Mouse (Mus musculus) heart, embryonic 13.5 days (tissue): ENCODE data around the gene Chit1. TPM values are rescaled to one million over a fixed set of nuclear protein-coding genes. Genes with fewer than 3 reads are reported as not detected.

ENCODE experiments used
- ATAC-seq: fragments of 200-750 bp; cut with Nextera tagmentation; 2 replicates; pipeline ENCODE4 v1.8.0; 2017; ENCODE audit warnings: moderate TSS enrichment; ENCODE audit not compliant: insufficient number of reproducible peaks, low FRiP score, low TSS enrichment; ENCODE audit errors: extremely low read depth
- H3K27ac ChIP-seq: fragments of 300-500 bp; sonication (generic); replicated peaks from 2 replicates; pipeline ENCODE4 v1.5.1; 2015; ENCODE audit warnings: moderate library complexity, mild to moderate bottlenecking, inconsistent platforms
- H3K27me3 ChIP-seq: fragments of 300-500 bp; sonication (generic); replicated peaks from 2 replicates; pipeline ENCODE4 v1.6.1; 2015; ENCODE audit warnings: mild to moderate bottlenecking, inconsistent platforms
- H3K36me3 ChIP-seq: fragments of 300-500 bp; sonication (generic); 2 replicates; pipeline ENCODE4 v1.6.1; 2015; ENCODE audit warnings: mild to moderate bottlenecking, inconsistent platforms
- H3K4me1 ChIP-seq: fragments of 300-500 bp; sonication (generic); 2 replicates; pipeline ENCODE4 v1.6.1; 2015; ENCODE audit warnings: inconsistent platforms
- H3K4me2 ChIP-seq: fragments of 300-500 bp; sonication (generic); 2 replicates; pipeline ENCODE4 v1.6.1; 2015; ENCODE audit warnings: inconsistent platforms, mild to moderate bottlenecking, moderate library complexity
- H3K4me3 ChIP-seq: fragments of 300-500 bp; sonication (generic); 2 replicates; pipeline ENCODE4 v1.5.1; 2015; ENCODE audit warnings: moderate library complexity, mild to moderate bottlenecking, inconsistent platforms
- H3K9ac ChIP-seq: fragments of 300-500 bp; sonication (generic); 2 replicates; pipeline ENCODE4 v1.6.1; 2015; ENCODE audit warnings: inconsistent platforms, mild to moderate bottlenecking, moderate library complexity
- H3K9me3 ChIP-seq: fragments of 300-500 bp; sonication (generic); 2 replicates; pipeline ENCODE4 v1.6.1; 2016; ENCODE audit warnings: inconsistent platforms
- WGBS: fragments of 180-500 bp; shearing (Covaris S2); methylation state at CpG from one replicate; pipeline ENCODE4 v1.1.7; 2015; ENCODE audit warnings: mixed read lengths; 5-methylcytosine and 5-hydroxymethylcytosine counted together
- polyA plus RNA-seq: library from polyadenylated mRNA; unstranded; fragments of >200 nt; fragmentation: Nextera tagmentation; extraction: Ambion mirVana; gene quantifications from 2 replicates; pipeline ENCODE4 v1.2.1, GENCODE M21; 2015

Chit1 gene
- polyA plus RNA-seq, 1 experiment from 2014 or later = 0.75 TPM

DNA sequence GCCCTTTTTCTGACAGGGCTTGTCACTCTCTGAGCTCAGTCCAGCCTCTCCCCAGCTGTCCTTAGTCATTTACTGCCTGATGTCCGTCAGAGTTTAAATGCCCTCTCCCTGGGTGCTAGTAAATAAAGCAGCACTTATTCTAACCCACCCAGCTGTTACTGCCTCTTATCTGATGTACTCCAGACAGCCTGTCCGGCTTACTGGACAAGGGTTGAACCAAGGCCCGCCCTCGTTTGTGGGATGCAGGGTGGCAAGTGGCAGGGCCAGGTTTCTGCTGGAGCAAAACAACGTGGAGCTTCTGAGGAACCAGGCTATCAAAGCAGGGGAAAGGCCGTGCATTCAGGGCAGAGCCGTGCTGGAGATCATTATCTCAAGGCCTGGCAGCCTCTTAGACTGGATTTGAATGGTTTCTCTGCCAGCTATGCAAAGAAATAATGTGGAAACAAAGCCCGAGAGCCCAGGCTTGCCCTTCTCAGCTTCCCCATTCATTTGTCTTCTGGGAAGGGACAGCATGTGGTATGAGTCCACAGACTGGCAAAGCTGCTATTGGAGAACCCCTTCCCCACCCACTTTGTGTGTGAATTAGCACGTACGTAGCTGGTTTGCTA lies 39.5 kb upstream of the Chit1 start:
- Histone ChIP-seq H3K4me2 (no peak overlapping the region), H3K9me3 (no peaks in the 10 kb centered on the region), H3K4me1 (peaks cover 68% of the 10 kb centered on the region), H3K4me3 (no peak overlapping the region), H3K27me3 (no peaks in the 10 kb centered on the region), H3K36me3 (peaks cover 22% of the 10 kb centered on the region), H3K27ac (no peak overlapping the region), H3K9ac (peak overlapping the region; percentile 5; the same call in 1 of the 2 replicates)
- WGBS = 49% methylated on average over 10 of the region's 10 CpGs
- no peak for ATAC-seq

DNA sequence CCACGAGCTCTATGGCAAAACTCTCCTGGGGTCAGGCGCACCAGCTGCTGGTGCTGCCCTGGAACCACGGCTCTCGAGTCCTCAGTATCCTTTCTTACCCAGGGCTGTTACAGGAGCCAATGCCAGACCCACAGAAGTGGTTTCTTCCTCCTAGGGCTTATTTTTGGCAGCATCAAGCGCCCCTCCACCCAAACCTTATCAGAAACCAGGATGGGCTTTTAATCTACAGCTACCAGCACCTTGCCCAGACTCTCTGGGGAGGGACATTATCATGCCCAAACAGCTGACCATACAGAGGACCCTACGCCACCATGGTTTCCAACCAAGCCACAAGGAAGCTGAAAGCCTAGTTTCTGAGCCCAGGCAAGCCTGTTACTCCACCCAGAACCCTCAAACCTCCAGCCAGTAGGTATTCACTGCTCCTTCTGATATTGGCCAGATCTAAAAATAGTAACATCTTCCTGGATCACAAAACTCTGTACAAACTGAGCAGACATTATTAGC lies 37.9 kb upstream of the Chit1 start:
- Histone ChIP-seq H3K4me2 (peak overlapping the region; percentile 82), H3K27ac (peak overlapping the region; percentile 74), H3K9ac (peak overlapping the region; percentile 45; the same call in 1 of the 2 replicates), H3K9me3 (no peaks in the 10 kb centered on the region), H3K27me3 (no peaks in the 10 kb centered on the region), H3K4me3 (no peak overlapping the region; the same call in 1 of the 2 replicates), H3K4me1 (peaks cover 75% of the 10 kb centered on the region), H3K36me3 (peaks cover 33% of the 10 kb centered on the region)
- 47% methylated on average over 6 of the region's 6 CpGs for WGBS
- no peak for ATAC-seq

DNA sequence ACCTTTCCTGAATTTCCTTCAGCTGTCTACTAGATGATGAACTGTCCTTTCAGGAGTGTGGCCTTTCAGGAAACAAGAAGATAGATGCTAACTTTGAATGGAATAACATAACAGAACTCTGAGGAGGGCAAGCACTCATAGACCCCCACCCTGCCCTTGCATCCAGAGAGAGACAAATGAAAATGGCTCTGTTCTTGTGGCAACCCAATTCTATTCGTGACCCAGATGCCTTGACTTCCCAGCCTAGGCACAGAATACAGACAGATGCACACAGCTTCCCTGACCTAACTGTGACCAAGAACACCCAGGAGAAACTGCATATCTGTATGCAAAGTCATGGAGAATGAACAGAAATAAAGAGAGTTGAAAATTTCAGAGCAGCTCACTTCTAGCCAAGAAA lies 37.4 kb upstream of the Chit1 start:
- Histone ChIP-seq H3K36me3 (peaks cover 33% of the 10 kb centered on the region), H3K27ac (peak overlapping the region; percentile 74), H3K9ac (0 out of 2 replicates have a peak overlapping the region, but pooled peaks have one; percentile 45), H3K4me2 (peak overlapping the region; percentile 82), H3K9me3 (no peaks in the 10 kb centered on the region), H3K27me3 (no peaks in the 10 kb centered on the region), H3K4me3 (no peak overlapping the region), H3K4me1 (peaks cover 78% of the 10 kb centered on the region)
- no peak for ATAC-seq
- WGBS = 69% methylated on average over 1 of the region's 1 CpGs

DNA sequence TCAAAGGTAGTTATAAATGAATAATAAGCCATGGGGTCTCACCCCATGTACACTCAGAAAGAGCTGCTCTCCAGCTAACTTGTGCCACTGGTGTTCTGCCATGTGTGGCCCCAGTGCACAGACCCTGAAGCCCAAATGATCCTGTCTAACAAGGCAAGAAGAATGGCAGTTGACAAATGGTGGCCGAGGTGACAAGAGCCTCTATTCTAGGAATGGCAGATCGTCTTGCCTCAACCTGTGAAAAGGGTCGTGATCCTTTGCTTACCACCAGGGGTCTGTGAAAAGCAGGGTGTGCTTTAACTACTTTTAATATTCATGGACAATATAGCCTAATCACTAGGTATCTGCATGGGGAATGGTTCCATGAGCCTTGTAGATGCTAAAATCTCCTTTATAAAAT lies 36.9 kb upstream of the Chit1 start:
- H3K4me1 ChIP-seq = peaks cover 78% of the 10 kb centered on the region
- WGBS = 50% methylated on average over 3 of the region's 3 CpGs
- no peak overlapping the region for H3K9ac ChIP-seq
- peak overlapping the region; percentile 82; the same call in 1 of the 2 replicates for H3K4me2 ChIP-seq
- H3K9me3 ChIP-seq = no peaks in the 10 kb centered on the region
- no peaks in the 10 kb centered on the region for H3K27me3 ChIP-seq
- H3K27ac ChIP-seq = peak overlapping the region; percentile 74
- H3K4me3 ChIP-seq = no peak overlapping the region
- peaks cover 33% of the 10 kb centered on the region for H3K36me3 ChIP-seq
- no peak for ATAC-seq

DNA sequence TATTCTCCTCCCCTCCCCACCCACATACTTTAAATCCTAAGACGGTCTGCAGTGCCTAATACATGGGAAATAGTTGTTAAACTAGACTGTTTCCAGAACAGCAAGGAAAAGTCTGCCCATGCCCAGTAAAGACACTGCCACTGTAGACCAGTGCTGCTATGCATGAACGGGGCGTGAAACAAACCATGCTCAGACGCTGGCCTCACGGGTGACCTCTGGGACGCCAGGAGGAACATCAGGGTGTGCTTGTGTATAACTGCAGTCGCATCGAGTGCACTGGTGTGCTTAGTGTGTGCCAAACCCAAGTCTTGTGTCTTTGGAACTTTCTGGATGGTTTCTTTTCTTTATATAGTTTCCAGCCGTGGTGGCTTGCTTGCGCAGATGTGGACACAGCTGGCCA lies 36.4 kb upstream of the Chit1 start:
- Histone ChIP-seq H3K4me1 (peaks cover 82% of the 10 kb centered on the region), H3K9me3 (no peaks in the 10 kb centered on the region), H3K4me2 (peak overlapping the region; percentile 82; the same call in 1 of the 2 replicates), H3K9ac (no peak overlapping the region), H3K36me3 (peaks cover 33% of the 10 kb centered on the region), H3K27ac (peak overlapping the region; percentile 30), H3K4me3 (no peak overlapping the region), H3K27me3 (no peaks in the 10 kb centered on the region)
- ATAC-seq = no peak
- WGBS = 82% methylated on average over 10 of the region's 10 CpGs

DNA sequence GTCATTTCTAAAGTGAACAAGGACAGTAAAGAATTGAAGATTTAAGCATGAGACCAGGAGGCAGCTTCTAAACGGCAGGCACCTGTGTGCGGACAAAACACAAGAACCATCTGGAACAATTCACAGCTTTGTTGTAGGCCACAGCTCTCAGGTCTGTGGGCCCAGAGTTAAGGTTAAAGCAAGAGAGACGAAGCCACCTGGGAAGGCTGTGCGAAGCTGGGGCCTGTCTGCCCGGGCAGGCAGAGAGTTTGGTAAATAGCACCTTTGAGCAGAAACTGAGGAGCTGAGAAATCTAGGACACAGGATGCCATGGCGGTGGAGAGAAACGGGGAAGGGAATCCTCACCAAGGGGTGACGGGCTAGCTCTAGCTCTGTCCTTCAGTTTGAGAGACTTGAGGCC lies 35.5 kb upstream of the Chit1 start:
- no peak for ATAC-seq
- Histone ChIP-seq H3K4me3 (peak overlapping the region; percentile 80), H3K36me3 (peaks cover 33% of the 10 kb centered on the region), H3K27me3 (no peaks in the 10 kb centered on the region), H3K9me3 (no peaks in the 10 kb centered on the region), H3K4me2 (peak overlapping the region; percentile 82), H3K9ac (peak overlapping the region; percentile 97), H3K27ac (no peak overlapping the region), H3K4me1 (peaks cover 89% of the 10 kb centered on the region)
- WGBS = 92% methylated on average over 8 of the region's 8 CpGs

DNA sequence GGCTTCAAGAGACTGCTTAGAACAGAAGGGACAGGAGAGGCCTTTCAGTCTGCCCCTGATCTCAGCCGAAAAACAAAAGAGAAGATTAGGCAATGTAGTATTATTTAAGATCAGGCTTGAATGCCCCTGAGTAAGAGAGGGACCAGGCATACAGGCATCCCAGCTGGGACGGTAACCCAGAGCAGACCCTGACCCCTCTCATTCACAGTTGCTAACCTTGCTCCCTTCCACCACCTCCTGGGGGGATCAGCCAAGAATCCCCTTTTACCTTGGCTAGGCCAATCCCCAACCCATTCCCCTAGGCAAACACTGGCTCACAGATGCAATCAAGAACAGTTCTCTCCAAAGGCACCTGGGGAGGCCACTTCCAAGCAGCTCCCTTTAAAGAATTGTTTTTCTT lies 34.3 kb upstream of the Chit1 start:
- H3K4me1 ChIP-seq = peaks cover 89% of the 10 kb centered on the region
- H3K27ac ChIP-seq = 0 out of 2 replicates have a peak overlapping the region, but pooled peaks have one; percentile 15
- ATAC-seq = no peak
- H3K9me3 ChIP-seq = no peaks in the 10 kb centered on the region
- 68% methylated on average over 2 of the region's 2 CpGs for WGBS
- no peaks in the 10 kb centered on the region for H3K27me3 ChIP-seq
- H3K4me3 ChIP-seq = peak overlapping the region; percentile 80
- peak overlapping the region; percentile 82 for H3K4me2 ChIP-seq
- H3K36me3 ChIP-seq = peaks cover 33% of the 10 kb centered on the region
- peak overlapping the region; percentile 97 for H3K9ac ChIP-seq

DNA sequence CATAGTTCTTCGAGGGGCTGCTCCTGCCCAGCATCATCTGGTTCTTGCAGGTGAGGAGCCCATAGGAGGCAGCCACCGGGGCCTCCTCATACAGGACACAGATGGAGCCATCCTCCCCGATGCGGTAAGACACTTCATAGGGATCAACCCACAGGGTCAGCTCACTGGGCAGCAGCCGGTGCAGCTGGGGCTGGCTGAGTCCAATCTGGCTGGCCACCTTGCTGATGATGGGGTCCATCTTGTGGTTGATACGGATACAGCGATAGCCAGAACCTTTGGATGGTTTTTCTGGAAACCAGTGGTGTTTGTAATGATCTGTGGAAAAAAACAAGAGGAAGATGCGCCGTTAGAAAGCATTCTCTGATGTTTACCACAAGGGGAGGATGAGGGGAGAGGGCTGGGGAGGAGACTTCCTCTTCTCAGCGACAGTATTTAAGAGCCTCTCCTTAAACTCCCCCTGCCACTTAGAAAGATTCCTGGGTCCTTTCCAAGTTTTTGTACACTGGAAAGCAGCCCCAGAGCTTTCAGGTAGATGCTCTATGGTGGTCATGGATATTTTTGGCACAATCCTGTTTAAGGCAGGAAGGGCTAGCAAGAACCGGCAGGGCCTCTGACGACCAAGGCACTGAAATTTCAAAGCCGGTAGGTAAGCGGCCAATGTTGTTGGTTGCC lies 33.5 kb upstream of the Chit1 start:
- 32% methylated on average over 14 of the region's 14 CpGs for WGBS
- Histone ChIP-seq H3K36me3 (peaks cover 33% of the 10 kb centered on the region), H3K4me3 (peak overlapping the region; percentile 80), H3K4me1 (peaks cover 89% of the 10 kb centered on the region), H3K9ac (peak overlapping the region; percentile 97), H3K27me3 (no peaks in the 10 kb centered on the region), H3K27ac (peak overlapping the region; percentile 86), H3K9me3 (no peaks in the 10 kb centered on the region), H3K4me2 (peak overlapping the region; percentile 82)
- no peak for ATAC-seq

DNA sequence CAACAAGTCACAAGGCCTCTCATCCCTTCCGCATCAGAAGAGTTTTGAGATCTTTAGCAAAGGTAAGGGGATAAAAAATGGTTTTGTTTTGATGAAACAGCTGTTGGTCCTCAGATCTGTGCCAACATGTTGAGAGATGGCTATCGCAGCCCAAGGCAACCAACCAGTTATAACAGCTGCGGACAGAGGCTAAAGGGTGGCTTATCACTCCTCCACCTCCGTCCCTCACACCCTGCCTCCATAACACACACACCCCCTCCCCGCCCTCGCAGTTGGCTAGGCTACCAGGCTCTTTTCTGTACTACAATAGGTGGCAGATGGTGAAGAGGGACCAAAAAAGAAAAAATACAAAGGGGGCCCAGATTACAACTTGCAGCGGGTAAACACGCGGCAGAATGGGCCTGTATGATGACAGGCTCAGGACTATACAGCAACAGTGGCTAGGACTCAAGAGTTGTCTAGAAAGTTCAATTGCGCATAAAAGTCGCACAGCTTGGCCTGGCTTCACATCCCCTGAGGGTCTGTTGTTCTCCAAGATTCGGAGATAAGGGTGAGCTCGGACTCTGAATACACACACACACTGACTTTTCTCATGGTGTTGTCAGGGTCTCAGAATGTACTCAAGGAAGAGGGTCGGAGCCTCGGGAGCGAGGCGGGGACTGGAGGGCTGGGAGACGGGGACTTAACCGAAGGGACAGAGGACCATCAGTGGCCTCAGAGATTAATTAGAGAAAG lies 32.8 kb upstream of the Chit1 start:
- Histone ChIP-seq H3K9me3 (no peaks in the 10 kb centered on the region), H3K27me3 (no peaks in the 10 kb centered on the region), H3K27ac (peak overlapping the region; percentile 86), H3K4me2 (peak overlapping the region; percentile 82), H3K4me1 (peaks cover 89% of the 10 kb centered on the region), H3K9ac (peak overlapping the region; percentile 97), H3K4me3 (peak overlapping the region; percentile 80), H3K36me3 (peaks cover 33% of the 10 kb centered on the region)
- WGBS = 5% methylated on average over 19 of the region's 19 CpGs
- ATAC-seq = no peak

DNA sequence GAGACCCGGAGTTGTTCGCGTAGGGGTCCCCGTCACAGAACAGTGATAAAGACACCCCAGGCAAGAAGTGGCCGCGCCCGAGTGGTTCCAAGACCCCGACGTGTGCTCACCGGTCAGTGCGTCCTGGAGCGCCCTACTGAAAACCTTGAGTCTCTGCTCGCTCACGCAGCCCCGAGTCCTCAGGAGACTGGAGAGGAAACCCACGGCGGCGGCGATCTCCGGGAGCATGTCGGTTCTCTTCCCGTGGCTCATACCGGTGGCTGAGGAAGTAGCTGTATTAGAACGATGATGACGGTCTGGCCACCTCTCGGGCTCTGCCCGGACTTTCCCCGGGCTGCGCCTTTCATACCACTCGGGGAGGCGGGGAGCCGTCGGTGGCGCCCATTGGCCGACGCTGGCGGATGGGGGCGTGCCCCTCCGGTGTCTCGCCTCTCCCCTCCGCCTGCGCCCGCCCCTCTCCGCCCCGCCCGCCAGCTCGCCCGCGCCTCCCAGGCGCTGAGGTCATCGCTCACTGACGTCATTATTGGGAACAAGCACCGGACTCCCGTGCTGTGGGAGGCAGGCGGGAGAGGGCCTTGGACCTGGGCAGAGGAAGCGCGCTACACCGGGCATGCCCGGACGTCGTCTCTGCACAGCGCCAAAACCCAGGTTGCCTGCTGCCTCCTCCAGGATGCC lies 32.1 kb upstream of the Chit1 start, which contains the start of gene Btg2:
Gene Btg2 (minus strand): TSS at position 319 of the 675 bp plus-strand sequence.
- under 1% methylated on average over 57 of the region's 62 CpGs for WGBS
- H3K36me3 ChIP-seq = peaks cover 33% of the 10 kb centered on the region
- peak within 1 kb of the TSS; percentile 82 for H3K4me2 ChIP-seq
- peak within 1 kb of the TSS; percentile 97 for H3K9ac ChIP-seq
- H3K27ac ChIP-seq = peak within 1 kb of the TSS; percentile 92
- H3K27me3 ChIP-seq = no peaks in the 10 kb centered on the region
- H3K4me3 ChIP-seq = peak within 1 kb of the TSS; percentile 80
- ATAC-seq = peak; percentile 95
- peaks cover 89% of the 10 kb centered on the region for H3K4me1 ChIP-seq
- no peaks in the 10 kb centered on the region for H3K9me3 ChIP-seq
